Mouse (Mus musculus) thymus, postnatal 14 days (tissue): ENCODE measurements at regions not wholly inside any gene's neighbourhood (a gene's known extent, or its start where the extent isn't known, plus 50 kb on each side); places are given as distances from the start of the nearest gene placed in this dataset.

ENCODE experiments used
- DNase-seq: peaks from one replicate; pipeline ENCODE4 v3.0.0; 2021

- DNase-seq = no peak
Observed at GRCm38 (mm10) chr19:23044510-23045464, 96.2 kb upstream of the Klf9 start.

GRCm38 (mm10) chr19:23051456-23051855 lies 89.6 kb upstream of the Klf9 start:
- DNase-seq = no peak

GRCm38 (mm10) chr19:23054440-23054839 lies 86.6 kb upstream of the Klf9 start:
- DNase-seq = no peak

- DNase-seq = no peak
Observed at GRCm38 (mm10) chr19:23055916-23056805, 84.9 kb upstream of the Klf9 start.

GRCm38 (mm10) chr19:23056851-23057707 lies 83.9 kb upstream of the Klf9 start:
- DNase-seq = peak; percentile 26

GRCm38 (mm10) chr19:23057739-23058501 lies 83.1 kb upstream of the Klf9 start:
- peak; percentile 5 for DNase-seq

- DNase-seq = no peak
Observed at GRCm38 (mm10) chr19:23058502-23058900, 82.5 kb upstream of the Klf9 start.

- no peak for DNase-seq
Observed at GRCm38 (mm10) chr19:23061081-23061640, 79.9 kb upstream of the Klf9 start.

- DNase-seq = no peak
Observed at GRCm38 (mm10) chr19:23061906-23062305, 79.1 kb upstream of the Klf9 start.

- no peak for DNase-seq
Observed at GRCm38 (mm10) chr19:23062851-23063250, 78.2 kb upstream of the Klf9 start.

- no peak for DNase-seq
Observed at GRCm38 (mm10) chr19:23065548-23065947, 75.5 kb upstream of the Klf9 start.

GRCm38 (mm10) chr19:23066726-23067125 lies 74.3 kb upstream of the Klf9 start:
- DNase-seq = no peak

- no peak for DNase-seq
Observed at GRCm38 (mm10) chr19:23068600-23068999, 72.4 kb upstream of the Klf9 start.

GRCm38 (mm10) chr19:23069656-23070055 lies 71.4 kb upstream of the Klf9 start:
- no peak for DNase-seq

GRCm38 (mm10) chr19:23071000-23071399 lies 70.0 kb upstream of the Klf9 start:
- no peak for DNase-seq

- DNase-seq = no peak
Observed at GRCm38 (mm10) chr19:23074602-23075570, 66.1 kb upstream of the Klf9 start.

GRCm38 (mm10) chr19:23075790-23076189 lies 65.2 kb upstream of the Klf9 start:
- no peak for DNase-seq

GRCm38 (mm10) chr19:23085173-23085660 lies 55.8 kb upstream of the Klf9 start:
- DNase-seq = no peak

GRCm38 (mm10) chr19:23087575-23087974 lies 53.5 kb upstream of the Klf9 start:
- no peak for DNase-seq

- DNase-seq = no peak
Observed at GRCm38 (mm10) chr19:23089081-23089480, 51.9 kb upstream of the Klf9 start.
